Mouse (Mus musculus) erythroblast, embryonic 14.5 days (primary cell): Measurements from ENCODE around the gene Lsm2.

Experiments used
- GATA1 ChIP-seq: IDR thresholded peaks from 2 replicates; pipeline ENCODE4 v1.6.1; 2012; ENCODE audit warnings: low read length, inconsistent platforms, mixed read lengths
- TAL1 ChIP-seq: IDR thresholded peaks from 3 replicates; pipeline ENCODE4 v1.6.1; 2012; ENCODE audit warnings: low read length, inconsistent platforms, mixed read lengths

DNA sequence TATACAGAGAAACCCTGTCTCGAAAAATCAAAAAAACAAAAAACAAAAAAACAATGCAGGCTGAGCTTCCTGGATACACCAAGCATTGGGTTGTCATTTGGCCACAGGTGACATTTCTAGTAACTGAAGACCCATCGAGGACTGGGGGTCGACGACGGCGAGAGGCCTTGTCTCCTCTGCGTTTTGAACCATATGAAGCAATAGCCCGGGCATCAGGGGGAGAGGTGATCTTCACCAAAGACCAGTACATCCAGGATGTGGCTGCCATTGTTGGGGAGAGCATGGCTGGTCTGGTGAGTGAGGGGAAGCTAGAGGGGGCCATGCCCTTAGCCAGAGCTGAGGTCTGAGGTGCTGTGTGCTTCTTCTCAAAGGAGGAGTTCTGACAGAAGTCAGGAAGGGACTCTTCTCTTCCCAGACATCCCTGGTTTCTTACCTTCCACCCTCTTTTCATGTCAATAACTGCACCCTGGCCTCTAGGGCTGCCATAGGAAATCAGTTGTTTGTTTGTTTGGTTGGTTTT, 40.9 kb downstream of the Lsm2 start:
- no peak for TF ChIP-seq GATA1
- TF ChIP-seq TAL1: no peak
